Mouse (Mus musculus): Measurements from ENCODE around the gene Prkag3.

The Prkag3 gene

DNA sequence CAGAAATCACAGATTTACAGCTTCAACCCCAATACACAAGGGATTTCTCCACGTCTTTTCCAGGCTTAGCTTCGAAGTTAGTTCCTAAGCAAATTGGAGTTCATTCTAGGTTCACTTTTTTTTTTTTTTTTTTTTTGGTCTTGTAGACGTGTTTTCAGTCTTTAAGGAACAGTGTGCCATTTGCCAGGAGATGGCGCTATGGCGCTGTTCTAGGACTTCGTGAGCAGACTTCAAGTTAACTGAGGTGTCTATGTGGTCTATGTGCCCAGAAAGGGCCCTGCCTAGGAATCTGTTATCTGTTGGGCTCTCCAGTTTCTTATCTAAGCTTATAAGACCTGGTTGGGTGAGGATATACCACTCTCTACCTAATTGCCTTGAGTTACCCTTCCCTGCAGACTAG lies 14.1 kb upstream of the Prkag3 start:
- peak; percentile 89 for DNase-seq (ENCODE audit: low read depth, low spot score)

DNA sequence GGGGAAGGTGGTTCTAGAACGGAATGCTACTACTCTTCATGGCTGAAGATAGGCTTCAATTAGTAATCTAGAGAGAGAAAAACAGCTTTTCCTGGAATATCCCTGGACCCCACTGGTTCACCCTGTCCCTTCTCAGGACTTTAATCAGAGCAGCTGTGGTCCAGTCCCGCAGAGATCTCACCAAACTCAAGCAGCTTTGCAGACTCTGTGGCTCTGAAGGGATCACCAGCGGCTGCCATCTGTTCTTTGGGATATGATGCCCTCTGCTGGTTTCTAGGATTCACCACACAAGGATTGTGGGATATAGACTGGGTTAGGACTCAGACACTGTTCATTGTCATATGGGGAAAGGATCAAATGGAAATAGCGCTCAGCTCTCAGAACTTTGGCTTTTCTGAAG lies 10.8 kb upstream of the Prkag3 start:
- peak; percentile 63 for DNase-seq (ENCODE audit: low read depth, low spot score)

DNA sequence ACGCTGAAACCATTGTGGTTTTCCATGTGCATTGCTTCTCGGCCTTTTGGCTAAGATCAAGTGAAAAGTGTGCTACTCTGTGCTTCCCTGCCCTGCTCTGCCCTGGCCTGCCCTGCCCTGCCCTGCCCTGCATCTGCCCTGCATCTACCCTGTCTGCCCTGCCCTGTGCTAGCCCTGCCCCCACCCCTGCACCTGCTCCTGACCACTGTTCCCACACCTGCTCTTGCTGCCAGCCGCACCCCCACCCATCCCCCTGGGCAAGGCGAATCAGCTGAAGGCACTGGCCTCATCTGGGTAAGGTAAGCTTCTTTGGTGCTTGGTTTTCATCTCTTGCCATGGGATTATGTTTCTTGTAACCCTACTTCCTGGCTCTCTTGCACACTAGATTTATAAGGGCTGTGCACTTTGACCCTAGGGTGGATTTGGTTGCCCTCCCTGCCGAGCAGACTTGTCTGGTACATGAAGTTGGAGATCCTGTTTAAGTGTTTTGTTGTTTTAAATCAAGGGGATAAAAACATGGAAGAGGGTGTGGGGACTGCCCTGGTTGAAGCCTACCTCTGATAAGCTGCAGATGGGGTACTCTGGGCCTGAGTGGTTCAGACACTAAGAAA lies 5.3 kb upstream of the Prkag3 start:
- DNase-seq (ENCODE audit: low read depth, low spot score), result no peak

DNA sequence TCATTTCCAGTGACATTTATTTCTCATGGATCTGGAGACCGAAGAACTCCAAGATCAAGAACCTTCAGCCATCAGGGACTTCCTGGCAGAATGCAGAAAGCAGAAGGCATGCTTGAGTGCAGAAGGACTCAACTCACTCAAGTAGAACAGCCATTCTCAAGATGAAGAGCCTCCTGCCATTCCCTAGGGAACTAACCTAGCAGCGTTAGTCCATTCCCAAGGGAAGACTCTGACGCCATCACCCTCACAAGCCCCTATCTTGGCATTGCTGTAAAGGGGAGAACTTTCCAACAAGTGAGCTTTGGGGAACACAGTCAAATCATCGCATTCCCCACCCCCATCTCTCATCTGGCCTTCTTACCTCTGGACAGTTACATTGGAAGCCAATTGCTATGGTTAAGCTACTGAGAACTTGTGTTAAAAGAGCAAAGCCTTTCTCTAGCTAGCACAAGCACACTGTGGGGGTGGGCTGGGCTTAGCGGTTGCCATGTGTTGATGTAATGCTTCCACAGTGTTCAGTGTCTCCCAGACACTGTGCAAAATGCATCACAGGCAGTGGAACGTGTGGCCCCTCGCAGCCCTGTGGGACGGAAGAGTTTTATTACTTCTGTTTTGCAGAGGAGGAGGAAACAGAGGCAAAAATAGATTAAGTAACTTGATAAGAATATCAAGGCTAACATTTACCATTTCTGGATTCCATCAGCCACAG lies 4.4 kb upstream of the Prkag3 start:
- DNase-seq (ENCODE audit: low read depth, low spot score), result no peak

DNA sequence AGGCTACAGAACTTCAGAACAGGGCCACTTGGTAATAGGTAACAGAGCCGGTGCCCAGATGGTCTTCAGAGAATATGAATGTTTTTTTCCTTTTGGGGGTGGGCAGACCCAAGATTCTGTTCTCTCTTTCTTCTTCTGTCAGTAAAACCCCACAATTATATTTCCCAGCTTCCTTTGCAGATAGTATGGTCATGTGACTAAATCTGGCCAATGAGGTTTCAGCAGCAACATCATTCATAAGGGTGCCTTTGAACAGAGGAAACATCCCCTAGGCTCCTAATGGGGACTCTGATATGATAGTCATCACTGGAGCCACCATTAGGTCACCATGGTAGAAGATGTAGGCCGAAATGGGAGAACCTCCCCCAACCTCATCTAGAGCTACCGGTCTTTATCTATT lies 3.8 kb upstream of the Prkag3 start:
- DNase-seq (ENCODE audit: low read depth, low spot score), result no peak

DNA sequence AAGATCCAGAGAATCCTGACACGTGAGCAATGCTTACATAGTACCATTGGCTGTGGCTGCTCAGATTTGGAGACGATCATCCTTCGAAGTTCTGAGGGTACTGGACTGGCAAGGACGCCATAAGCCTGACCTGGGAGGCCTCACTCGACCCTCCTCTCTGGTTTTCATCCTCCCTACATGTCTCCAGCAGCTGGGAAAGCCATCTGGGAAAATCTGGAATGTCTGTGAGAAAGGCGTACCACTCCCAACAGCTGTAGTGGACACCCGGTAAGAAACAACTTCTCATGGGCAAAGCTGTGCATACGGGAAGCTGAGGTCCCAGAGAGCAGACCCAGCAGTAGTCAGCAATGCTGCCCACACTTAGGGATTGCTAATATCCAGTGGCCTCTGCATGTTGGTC lies 3.1 kb upstream of the Prkag3 start:
- no peak for DNase-seq (ENCODE audit: low read depth, low spot score)

DNA sequence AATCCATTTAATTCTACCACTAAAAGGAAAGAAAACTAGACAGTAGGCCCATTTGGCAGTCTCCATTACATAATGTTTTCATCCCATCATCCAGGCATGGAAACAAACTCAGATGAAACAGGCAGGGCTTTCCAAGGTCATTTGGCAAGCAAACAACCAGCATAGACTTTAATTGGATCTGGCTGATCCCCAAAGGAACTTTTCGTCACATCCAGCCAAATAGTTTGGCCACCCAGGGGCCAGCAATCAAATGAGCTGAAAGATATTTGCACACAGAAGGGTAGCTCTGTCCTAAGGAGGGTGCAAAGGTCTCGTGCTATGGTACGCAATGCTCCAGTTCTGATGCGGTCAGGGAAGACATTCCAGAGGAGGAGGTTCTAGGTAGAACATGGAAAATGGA lies 1.7 kb upstream of the Prkag3 start:
- DNase-seq (ENCODE audit: low read depth, low spot score), result no peak

DNA sequence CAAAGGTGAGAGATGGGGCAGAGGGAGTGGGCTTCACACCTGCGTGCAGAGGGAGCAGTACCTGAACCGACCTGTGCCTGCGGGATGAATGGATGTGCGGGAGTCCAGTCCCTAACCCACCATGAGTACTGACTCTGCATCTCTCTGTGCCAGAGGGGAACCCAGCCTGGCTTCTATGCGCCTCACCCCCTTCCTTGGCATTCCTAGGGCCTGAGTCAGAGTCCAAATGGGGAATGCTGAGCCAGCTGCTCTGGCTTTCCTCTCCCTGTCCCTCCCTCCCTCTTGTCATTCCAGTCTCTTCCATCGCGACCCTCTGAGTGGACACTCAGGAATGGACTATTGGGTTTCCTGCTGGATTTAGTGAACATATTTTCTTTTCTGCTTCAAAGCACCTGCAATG lies 280 bp upstream of the Prkag3 start:
- DNase-seq (ENCODE audit: low read depth, low spot score), result peak; percentile 38

DNA sequence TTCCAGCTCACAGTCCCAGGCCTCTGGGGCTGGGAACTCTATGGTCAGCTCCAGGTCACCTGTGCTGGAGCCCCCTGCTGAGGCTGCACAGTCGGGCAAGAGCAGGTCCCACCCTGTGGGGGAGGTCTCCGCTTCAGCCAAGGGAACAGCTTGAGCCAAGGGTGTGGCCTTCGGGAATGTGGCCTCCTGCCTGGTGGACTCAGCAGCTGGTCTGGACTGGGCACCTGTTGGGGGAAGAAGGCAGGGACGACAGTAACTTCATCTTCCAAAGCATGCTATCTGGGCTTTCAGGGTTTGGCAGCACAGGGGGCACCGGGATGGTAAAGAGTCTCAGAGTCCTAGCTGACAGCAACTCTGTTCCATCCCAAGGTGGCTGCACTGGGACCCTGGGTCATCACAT lies 1.7 kb downstream of the Prkag3 start:
- no peak for DNase-seq (ENCODE audit: low read depth, low spot score)

DNA sequence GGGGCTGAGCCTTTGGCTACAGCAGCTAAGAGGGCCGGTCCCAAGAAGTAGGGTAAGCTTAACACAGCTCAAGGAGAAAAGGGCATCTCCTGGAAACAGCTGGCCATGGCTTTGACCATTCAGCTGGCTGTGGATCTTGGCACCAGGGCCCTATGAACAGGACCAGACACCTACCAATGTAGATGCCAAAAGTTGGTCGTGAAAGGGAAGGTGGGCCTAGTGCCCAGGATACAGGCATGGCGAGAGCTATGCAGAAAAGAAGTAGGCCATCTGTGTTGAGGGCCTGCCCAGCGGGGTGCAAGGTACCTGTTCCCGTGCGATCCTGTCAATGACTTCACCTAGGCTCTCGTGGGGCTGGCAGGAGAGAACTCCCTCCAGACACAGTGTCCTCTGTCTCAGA lies 8.2 kb downstream of the Prkag3 start:
- DNase-seq (ENCODE audit: low read depth, low spot score), result no peak

DNA sequence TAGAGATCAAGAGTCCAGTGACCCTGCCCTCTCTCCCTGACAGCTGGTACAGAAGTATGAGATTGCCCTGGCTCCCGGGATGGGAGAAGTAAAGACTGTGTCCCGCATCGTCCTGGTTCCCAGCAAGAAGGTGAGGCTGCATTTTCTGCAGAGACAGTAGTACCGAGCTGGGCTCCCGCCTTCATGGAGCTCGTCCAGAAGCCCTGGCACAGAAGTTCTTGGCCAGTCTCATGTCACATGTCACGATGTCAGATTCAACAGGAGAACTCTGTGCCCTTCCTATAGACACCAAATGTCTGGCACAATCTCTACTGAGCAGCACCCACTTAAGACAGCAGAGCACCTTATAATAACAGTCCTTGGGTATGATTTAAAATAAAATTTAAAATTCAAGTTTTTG lies 11.5 kb downstream of the Prkag3 start:
- no peak for DNase-seq (ENCODE audit: low read depth, low spot score)

DNA sequence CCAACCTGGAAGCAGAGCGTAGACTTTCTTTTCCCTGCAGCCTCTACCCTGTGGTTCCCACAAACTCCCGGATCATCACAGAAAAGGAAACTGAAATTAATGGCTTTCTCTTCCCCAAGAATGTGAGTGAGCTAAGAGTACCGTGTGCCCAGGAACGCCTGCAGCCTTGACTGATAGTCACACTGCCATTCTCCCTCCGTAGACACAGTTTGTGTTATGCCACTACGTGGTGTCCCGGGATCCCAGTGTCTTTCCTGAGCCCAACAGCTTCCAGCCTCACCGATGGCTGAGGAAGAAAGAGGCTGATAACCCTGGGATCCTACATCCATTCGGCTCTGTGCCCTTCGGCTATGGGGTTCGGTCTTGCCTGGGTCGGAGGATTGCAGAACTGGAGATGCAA lies 12.0 kb downstream of the Prkag3 start:
- DNase-seq (ENCODE audit: low read depth, low spot score), result no peak

DNA sequence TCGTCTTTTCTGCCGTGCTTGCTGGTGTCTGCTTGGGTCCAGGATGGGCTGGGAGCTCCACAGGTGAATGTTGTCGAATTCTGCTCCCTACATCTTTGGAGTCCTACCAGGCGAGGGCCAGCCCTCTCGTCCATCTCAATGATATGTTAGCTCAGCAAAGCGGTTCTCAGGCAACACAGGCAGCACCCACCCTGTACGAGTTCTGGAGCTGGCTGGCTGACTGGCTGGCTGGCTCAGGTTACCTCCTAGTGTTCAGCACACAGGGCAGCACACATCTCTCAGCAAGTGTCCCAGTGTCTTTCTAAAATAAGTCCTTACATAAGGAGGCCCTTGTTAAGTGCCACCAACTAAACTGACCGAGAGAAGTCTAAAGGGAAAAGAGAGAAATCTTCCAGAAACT lies 20.6 kb downstream of the Prkag3 start:
- no peak for DNase-seq (ENCODE audit: low read depth, low spot score)

DNA sequence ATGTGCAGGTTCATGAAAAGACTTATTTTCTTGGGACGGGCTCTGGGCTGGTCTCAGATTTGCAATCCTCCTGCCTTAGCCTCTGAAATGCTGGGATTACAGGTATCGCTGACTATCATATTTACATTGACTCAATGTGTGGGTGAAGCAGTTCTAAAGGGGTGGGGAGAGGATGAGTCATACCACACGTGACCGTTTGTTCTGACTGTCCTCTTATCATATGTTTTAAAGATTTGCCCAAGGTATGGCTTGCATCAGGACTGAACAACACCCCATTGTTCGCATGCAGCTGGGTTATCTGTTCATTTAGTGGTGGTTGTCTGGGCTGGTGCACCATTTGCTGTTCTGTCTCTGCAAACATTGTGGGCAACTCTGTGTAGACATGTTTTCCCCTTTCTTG lies 22.3 kb downstream of the Prkag3 start:
- no peak for DNase-seq (ENCODE audit: low read depth, low spot score)

DNA sequence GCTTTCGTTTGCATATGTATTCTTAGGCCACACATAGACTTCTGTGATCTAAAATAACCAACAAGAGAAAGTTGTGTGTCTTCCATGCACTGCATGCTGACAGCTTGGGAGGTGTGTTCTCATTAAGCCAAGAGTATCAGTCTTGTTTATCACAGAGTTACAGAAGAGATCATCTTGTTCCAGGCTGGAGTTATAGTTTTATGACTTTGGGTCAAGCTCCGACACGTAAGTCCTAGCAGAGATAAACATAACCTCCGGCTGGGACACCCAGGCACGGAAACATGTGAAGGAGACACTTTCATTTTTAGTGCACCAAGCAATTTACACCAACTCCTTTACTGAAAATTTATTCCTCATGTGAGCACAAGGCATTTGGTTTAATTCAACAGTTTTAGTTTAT lies 22.9 kb downstream of the Prkag3 start:
- no peak for DNase-seq (ENCODE audit: low read depth, low spot score)

DNA sequence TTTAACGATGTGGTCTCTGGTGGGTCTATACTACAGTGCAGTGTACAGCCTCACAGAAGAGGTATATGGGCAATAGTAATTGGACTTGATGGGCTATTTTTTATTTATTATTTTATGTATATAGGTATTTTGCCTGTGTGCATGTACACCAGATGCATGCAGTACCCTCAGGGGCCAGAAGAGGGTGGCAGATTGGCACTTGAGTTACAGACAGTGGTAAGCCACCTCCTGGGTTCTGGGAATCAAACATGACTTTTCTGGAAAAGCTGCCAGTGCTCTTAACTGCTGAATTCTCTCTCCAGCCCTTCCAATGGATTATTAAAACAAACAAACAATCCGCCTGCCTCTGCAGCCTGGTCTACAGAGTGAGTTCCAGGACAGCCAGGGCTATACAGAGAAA lies 25.3 kb downstream of the Prkag3 start:
- DNase-seq (ENCODE audit: low read depth, low spot score), result peak; percentile 23

DNA sequence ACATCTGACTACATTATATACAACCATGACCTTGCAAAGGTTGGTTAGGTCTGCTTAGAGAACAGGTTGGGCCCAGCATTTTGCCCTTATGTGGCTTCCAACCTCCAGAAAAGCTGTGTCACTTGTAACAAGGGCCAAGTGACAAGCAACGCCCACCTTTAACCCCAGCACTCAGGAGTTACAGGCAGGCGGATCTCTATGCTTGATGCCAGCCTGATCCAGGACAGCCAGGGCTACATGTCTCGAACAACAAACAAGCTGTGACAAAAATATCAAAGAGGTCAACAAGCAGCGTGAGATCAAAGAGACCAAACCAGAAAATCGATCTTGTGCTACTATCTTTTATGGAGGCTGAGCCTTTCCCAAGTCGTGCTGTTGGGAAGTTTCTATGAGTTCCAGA lies 27.4 kb downstream of the Prkag3 start:
- DNase-seq (ENCODE audit: low read depth, low spot score), result no peak

DNA sequence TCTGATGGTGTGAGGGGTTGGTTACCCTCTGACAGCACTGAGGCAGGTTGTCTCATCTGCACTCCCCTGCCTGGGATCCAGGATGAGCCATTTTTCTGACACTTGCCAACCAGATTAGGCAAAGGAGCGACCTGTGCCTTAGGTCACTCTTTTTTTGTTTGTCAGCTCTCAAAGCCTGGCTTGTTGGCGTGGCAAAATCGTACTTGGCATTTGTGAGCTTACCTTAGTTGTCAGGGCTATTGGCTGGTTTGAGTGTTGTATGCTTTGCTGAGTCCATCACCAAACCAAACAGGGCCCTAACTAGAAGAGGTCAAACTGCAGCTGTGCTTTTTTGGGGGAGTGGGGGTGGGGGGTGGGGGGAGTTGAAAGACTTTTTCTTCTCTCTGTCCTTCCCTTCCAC lies 29.7 kb downstream of the Prkag3 start:
- DNase-seq (ENCODE audit: low read depth, low spot score), result no peak

DNA sequence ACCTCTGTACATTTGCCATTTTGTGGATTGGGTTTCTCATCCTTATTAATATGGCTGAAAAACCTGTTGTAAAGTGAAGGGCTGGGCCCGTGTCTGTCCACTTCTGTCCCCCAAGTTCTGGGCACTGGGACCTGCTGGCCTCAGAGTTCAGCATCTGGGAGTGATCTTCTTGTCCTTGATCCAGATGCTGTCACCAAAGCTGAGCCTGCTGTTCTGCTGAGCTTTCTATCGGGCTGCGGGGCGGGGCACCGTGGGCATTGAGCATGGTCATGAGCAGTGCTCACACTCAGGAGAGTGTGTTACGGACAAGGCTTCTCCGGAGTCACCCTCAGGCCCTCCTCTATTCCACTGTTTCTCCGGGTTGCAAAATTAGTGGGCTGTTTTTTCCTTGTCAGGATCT lies 30.9 kb downstream of the Prkag3 start:
- no peak for DNase-seq (ENCODE audit: low read depth, low spot score)

DNA sequence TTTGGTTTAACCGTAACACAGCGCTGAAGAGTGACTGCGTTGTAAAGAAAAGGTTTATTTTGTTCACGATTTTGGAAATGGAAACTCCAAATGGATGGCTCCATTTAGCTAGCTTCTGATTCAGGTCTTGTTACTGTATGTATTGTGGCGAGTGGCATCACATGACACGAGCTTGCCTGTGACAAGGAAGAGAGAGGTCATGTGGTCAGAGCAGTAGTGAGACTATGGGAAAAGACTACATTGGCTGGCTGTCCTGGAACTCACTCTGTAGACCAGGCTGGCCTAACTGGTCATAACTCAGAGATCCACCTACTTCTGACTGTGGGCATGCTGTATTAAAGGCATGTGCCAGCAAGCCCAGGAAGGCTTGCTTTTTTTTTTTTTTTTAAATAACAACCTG lies 33.1 kb downstream of the Prkag3 start:
- no peak for DNase-seq (ENCODE audit: low read depth, low spot score)

DNA sequence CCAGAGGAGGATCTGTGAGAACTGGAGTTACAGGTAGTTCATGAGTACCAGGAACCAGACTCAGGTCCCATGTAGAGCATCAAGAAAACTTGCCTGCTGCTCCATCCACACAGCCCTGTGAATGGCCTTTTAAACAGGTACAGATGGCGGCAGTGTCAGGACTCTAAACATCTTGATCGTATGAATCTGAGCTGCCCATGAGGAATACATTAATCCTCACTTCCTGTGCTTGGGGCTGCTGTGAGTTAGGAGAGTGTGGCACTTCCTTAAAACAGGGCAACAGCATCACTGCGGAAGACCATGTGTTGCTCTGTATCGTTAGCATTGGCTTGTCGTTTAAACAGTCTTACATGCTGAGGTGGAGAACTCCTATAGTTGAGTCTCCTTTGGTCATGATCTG lies 33.6 kb downstream of the Prkag3 start:
- peak; percentile 61 for DNase-seq (ENCODE audit: low read depth, low spot score)

DNA sequence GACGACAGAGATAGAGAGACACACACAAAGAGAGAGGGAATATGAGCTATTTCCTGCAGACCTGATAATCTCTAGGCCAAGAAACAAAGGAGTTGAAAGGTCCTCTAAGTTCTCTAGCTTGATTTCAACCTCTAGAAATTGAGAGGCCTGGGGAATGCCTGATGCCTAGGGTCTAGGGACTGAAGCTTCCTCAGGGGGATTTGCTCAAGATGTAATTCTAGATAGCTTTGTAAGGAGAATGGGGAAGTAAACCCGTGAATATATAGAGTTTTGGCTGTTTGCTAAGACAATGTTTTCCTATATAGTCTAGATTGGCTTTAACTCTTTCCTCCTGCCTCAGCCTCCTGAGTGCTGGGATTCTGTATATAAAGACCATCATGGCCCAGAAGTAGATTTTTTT lies 34.1 kb downstream of the Prkag3 start:
- no peak for DNase-seq (ENCODE audit: low read depth, low spot score)

DNA sequence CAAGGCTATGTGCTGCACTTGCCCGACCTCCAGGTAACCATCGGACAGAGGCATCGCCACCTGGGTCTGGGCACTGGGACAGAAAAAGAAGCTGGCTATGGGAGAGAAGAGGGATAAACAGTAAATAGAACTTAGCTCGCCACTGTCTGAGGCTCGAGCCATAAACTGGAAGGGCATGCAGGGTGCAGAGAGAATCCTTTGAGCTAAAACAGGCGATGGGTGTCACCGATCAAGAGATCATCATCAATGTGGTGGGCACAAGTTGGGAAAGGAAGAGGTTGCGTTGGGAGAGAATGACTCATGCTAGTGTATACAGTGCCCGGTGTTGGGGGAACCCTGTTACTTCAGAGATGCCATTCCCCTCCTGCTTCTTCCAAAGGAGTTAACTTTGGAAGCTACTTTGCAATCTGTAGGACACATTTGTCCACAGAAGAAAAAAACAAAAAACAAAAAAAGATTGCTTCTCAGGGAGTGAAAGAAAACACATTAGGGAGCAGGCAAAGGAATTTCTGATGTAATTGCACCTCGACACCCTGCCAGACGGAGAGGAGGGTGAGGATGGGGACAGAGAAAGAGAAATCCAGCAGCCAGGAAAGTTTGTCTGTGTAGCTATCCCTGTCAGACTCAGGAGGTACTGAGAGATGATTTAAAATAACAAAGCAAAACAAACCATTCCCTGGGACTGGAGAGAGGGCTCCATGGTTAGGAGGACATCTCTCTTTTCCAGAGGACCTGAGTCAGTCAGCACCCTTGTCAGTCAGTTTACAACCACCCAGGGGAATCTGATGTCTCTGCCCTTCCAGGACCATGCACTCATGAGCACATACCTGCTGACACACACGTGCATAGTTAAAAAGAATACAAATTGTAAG lies 34.9 kb downstream of the Prkag3 start:
- no peak for DNase-seq (ENCODE audit: low read depth, low spot score)

All from mesoderm, embryonic 11.5 days (tissue).